Mouse (Mus musculus): ENCODE measurements around the gene Meis1. TPM values are rescaled to one million over a fixed set of nuclear protein-coding genes. Genes with fewer than 3 reads are reported as not detected.

Gene Meis1
- polyA plus RNA-seq, 1 experiment from 2014 or later = 189 TPM

DNA sequence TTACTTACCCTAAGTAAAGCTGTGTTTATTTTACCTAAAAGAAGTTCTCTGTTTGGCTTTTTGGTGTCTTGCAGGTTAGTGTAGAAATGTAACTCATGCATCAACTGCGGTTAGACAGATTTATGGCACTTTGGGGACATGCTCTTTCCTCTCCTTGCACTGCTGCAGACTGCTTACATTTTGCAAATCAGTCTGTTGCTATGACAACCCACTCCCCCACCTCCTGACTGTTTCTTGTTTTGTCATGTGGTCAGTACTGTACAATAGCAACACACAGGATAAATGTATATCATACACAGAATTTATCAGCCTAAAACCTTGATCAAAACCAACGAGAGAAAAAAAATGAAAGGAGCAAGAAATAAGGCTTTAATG lies 135.3 kb downstream of the Meis1 start:
- 16% methylated on average over 2 of the region's 2 CpGs for WGBS
- peak; percentile 78 for DNase-seq (ENCODE audit: low spot score)
- Histone ChIP-seq H3K4me1 (ENCODE audit: control insufficient read depth, insufficient read depth, low read length) (peaks cover 60% of the 10 kb centered on the region), H3K9me3 (ENCODE audit: control insufficient read depth, low read length) (no peaks in the 10 kb centered on the region), H3K4me3 (ENCODE audit: low read depth, low read length) (no peak overlapping the region), H3K9ac (ENCODE audit: low read length) (peak overlapping the region; percentile 42; the same call in 1 of the 2 replicates), H3K27ac (ENCODE audit: low read depth, low read length) (peak overlapping the region; percentile 93), H3K27me3 (ENCODE audit: control insufficient read depth, insufficient read depth, low read length) (no peaks in the 10 kb centered on the region), H3K4me2 (ENCODE audit: low read depth) (peak overlapping the region; percentile 9; the same call in 1 of the 2 replicates), H3K36me3 (ENCODE audit: control insufficient read depth, insufficient read depth, low read length) (no peaks in the 10 kb centered on the region)
- peak; percentile 91 for ATAC-seq (ENCODE audit: insufficient read depth, low FRiP score, low TSS enrichment)

DNA sequence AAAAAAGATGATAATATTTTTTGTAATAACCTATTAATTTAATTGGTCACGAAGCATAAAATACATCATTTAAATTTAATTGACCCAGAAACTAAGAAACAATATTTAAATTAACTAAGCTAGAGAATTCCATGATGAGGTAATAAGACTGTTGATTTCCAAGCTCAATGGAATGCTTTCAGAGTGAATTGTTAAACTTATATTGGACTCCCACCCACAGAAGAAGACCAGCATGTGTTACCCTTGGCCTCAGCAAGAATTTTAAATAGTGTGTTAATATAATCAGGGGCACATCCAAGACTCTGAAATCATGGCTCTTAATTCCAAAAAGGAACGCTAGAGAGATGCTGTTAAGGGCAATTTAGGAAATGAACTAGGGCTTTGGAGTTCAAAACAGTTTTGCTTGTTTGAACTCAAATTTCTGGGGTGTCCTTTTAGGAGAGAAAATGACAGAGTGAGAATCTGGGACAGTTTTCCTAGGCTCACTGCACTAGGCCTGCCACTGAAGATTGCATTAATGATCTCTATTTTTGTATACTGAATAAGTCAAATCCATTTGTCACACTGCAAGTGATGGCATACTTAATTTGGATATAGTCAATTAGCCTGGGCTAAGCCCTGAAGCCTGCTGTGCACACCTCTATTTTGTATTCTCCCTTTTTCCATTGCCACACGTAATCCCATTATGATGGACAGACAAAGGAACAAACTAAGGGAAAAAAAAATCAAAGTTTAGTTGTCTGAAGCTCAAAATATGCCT lies 135.9 kb downstream of the Meis1 start:
- H3K4me2 ChIP-seq (ENCODE audit: low read depth) = 0 out of 2 replicates have a peak overlapping the region, but pooled peaks have one; percentile 17
- peaks cover 60% of the 10 kb centered on the region for H3K4me1 ChIP-seq (ENCODE audit: control insufficient read depth, insufficient read depth, low read length)
- ATAC-seq (ENCODE audit: insufficient read depth, low FRiP score, low TSS enrichment) (peak; percentile 32), DNase-seq (ENCODE audit: low spot score) (no peak)
- no peaks in the 10 kb centered on the region for H3K27me3 ChIP-seq (ENCODE audit: control insufficient read depth, insufficient read depth, low read length)
- no peak overlapping the region for H3K4me3 ChIP-seq (ENCODE audit: low read depth, low read length)
- H3K9me3 ChIP-seq (ENCODE audit: control insufficient read depth, low read length) = no peaks in the 10 kb centered on the region
- WGBS = 27% methylated on average over 3 of the region's 3 CpGs
- no peak overlapping the region for H3K9ac ChIP-seq (ENCODE audit: low read length)
- H3K36me3 ChIP-seq (ENCODE audit: control insufficient read depth, insufficient read depth, low read length) = no peaks in the 10 kb centered on the region
- peak overlapping the region; percentile 93 for H3K27ac ChIP-seq (ENCODE audit: low read depth, low read length)

DNA sequence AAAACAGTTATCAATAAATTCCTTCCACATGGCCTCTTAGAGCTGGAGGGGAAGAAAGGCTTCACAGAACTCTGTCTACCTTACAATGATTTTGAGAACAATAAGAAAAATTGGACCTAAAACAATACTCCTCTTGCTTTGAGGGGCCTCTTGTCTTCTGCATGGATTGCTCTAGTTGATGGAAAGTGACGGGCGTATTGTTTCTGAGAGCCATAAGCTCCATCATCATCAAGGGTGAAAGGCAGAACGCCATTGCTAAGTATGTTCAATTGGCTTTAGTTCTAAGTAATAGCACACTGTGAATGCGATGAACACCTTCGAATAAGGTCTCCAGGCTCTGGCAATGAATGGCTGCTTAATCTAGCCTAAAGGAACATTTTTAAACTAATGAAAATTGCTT lies 136.5 kb downstream of the Meis1 start:
- WGBS = 48% methylated on average over 5 of the region's 5 CpGs
- H3K27ac ChIP-seq (ENCODE audit: low read depth, low read length) = 0 out of 2 replicates have a peak overlapping the region, but pooled peaks have one; percentile 9

DNA sequence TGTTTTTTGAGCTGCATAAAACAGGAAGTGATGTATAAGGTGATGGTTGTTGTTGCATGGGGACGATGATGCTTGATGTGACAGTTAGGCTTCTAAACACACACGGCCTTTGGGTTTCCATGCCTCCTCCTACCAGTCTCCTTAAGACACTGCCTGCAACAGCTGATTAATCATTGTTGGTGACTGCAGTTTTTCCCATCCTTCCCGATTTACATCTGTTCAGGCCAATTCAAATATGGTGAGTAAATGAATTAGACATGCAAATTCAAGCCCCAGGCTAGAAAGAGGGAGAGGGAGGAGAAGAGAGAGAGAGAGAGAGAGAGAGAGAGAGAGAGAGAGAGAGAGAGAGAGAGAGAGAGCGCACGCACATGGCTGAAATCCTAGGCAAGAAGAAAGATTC lies 138.0 kb downstream of the Meis1 start:
- Histone ChIP-seq H3K4me3 (ENCODE audit: low read depth, low read length) (no peak overlapping the region), H3K9ac (ENCODE audit: low read length) (no peak overlapping the region), H3K27ac (ENCODE audit: low read depth, low read length) (0 out of 2 replicates have a peak overlapping the region, but pooled peaks have one; percentile 29), H3K36me3 (ENCODE audit: control insufficient read depth, insufficient read depth, low read length) (no peaks in the 10 kb centered on the region), H3K27me3 (ENCODE audit: control insufficient read depth, insufficient read depth, low read length) (no peaks in the 10 kb centered on the region), H3K9me3 (ENCODE audit: control insufficient read depth, low read length) (no peaks in the 10 kb centered on the region), H3K4me2 (ENCODE audit: low read depth) (no peak overlapping the region), H3K4me1 (ENCODE audit: control insufficient read depth, insufficient read depth, low read length) (peaks cover 63% of the 10 kb centered on the region)
- ATAC-seq (ENCODE audit: insufficient read depth, low FRiP score, low TSS enrichment) (no peak), DNase-seq (ENCODE audit: low spot score) (peak; percentile 32)
- 33% methylated on average over 5 of the region's 5 CpGs for WGBS

More for the DNA sequence above, 136.5 kb downstream of the Meis1 start:
- Histone ChIP-seq H3K27me3 (ENCODE audit: control insufficient read depth, insufficient read depth, low read length) (no peaks in the 10 kb centered on the region), H3K4me2 (ENCODE audit: low read depth) (no peak overlapping the region), H3K9ac (ENCODE audit: low read length) (no peak overlapping the region), H3K4me3 (ENCODE audit: low read depth, low read length) (no peak overlapping the region), H3K9me3 (ENCODE audit: control insufficient read depth, low read length) (no peaks in the 10 kb centered on the region), H3K36me3 (ENCODE audit: control insufficient read depth, insufficient read depth, low read length) (no peaks in the 10 kb centered on the region), H3K4me1 (ENCODE audit: control insufficient read depth, insufficient read depth, low read length) (peaks cover 57% of the 10 kb centered on the region)
- ATAC-seq (ENCODE audit: insufficient read depth, low FRiP score, low TSS enrichment) = no peak
- DNase-seq (ENCODE audit: low spot score) = peak; percentile 20

DNA sequence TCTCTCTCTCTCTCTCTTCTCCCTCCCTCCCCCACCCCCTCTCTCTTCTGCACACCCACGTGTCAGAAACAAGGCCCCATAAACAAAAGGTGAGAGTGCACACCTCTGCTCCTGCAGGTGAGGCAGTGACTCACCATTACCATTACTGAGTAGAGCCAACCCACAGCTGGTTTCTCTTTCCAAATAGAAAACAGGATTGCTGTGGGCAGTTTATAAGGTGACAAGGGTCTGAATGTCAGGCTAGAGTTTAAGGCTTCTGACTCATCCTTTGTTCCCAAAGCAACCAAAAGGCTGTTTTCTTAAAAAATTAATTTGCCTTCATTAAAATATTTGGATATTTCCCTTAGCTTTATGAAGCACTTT lies 139.3 kb downstream of the Meis1 start:
- no peaks in the 10 kb centered on the region for H3K27me3 ChIP-seq (ENCODE audit: control insufficient read depth, insufficient read depth, low read length)

DNA sequence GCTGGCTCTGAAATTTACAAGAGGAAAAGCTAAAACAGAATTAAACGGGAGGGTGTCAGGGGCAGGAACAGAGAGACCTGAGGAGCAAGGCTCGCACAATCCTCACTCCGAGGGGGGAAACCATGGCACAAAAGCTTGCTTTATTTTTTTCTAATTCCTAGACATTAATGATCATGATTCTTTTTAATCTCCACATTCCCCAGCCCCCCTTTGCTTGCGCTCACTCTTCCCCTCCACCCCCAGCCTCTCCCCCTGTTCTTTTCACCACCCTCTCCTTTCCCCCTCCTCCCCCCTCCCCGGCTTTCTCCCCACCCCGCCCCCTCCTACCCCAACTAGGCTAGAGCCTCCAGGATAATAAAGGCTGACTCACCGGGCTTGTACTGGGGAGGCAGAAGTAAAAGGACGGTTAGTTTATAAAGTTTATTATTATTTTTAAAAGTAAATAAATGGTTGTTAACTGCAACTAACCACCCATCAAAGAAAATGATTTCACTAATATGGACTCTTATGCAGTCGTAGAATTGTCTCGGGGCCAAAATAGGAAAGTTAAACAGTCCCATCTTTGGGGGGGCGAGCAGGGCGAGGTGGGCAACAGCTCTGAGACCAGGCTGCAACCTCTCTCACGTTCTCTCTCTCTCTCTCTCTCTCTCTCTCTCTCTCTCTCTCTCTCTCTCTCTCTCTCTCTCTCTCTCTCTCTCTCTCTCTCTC lies 139.9 kb downstream of the Meis1 start:
- peak overlapping the region; percentile 36 for H3K4me3 ChIP-seq (ENCODE audit: low read depth, low read length)
- no peaks in the 10 kb centered on the region for H3K36me3 ChIP-seq (ENCODE audit: control insufficient read depth, insufficient read depth, low read length)
- H3K27me3 ChIP-seq (ENCODE audit: control insufficient read depth, insufficient read depth, low read length) = no peaks in the 10 kb centered on the region
- H3K27ac ChIP-seq (ENCODE audit: low read depth, low read length) = peak overlapping the region; percentile 97
- DNase-seq (ENCODE audit: low spot score) (peak; percentile 63), ATAC-seq (ENCODE audit: insufficient read depth, low FRiP score, low TSS enrichment) (no peak)
- H3K9me3 ChIP-seq (ENCODE audit: control insufficient read depth, low read length) = no peaks in the 10 kb centered on the region
- peaks cover 62% of the 10 kb centered on the region for H3K4me1 ChIP-seq (ENCODE audit: control insufficient read depth, insufficient read depth, low read length)
- peak overlapping the region; percentile 67 for H3K4me2 ChIP-seq (ENCODE audit: low read depth)
- peak overlapping the region; percentile 60 for H3K9ac ChIP-seq (ENCODE audit: low read length)
- WGBS = under 1% methylated on average over 13 of the region's 13 CpGs

More for the DNA sequence above, 139.3 kb downstream of the Meis1 start:
- DNase-seq (ENCODE audit: low spot score) = no peak
- Histone ChIP-seq H3K4me3 (ENCODE audit: low read depth, low read length) (no peak overlapping the region), H3K4me2 (ENCODE audit: low read depth) (peak overlapping the region; percentile 67), H3K9ac (ENCODE audit: low read length) (no peak overlapping the region), H3K9me3 (ENCODE audit: control insufficient read depth, low read length) (no peaks in the 10 kb centered on the region), H3K4me1 (ENCODE audit: control insufficient read depth, insufficient read depth, low read length) (peaks cover 62% of the 10 kb centered on the region), H3K36me3 (ENCODE audit: control insufficient read depth, insufficient read depth, low read length) (no peaks in the 10 kb centered on the region), H3K27ac (ENCODE audit: low read depth, low read length) (peak overlapping the region; percentile 97)
- WGBS = 0% methylated on average over 1 of the region's 1 CpGs
- ATAC-seq (ENCODE audit: insufficient read depth, low FRiP score, low TSS enrichment) = no peak

DNA sequence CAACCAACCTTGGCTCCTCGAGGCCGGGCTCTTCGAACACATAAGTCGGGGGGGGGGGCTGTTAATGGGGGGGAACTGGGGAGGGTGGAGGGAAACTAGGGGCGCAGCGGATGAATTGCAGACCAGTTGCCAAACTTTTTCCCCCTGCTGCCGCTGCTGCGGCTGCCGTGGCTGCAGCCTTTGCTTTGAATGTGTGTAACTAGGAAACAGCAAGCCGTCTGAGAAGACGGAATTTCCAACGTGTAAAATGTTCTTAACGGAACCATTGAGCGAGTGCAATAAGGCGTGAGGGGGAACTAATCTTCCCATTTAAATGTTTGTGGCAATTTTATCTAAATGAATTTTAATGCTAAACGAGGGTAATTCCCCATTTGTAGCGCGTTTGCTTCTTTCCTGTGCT lies 140.8 kb downstream of the Meis1 start:
- Histone ChIP-seq H3K9ac (ENCODE audit: low read length) (peak overlapping the region; percentile 60), H3K9me3 (ENCODE audit: control insufficient read depth, low read length) (no peaks in the 10 kb centered on the region), H3K4me1 (ENCODE audit: control insufficient read depth, insufficient read depth, low read length) (peaks cover 59% of the 10 kb centered on the region), H3K36me3 (ENCODE audit: control insufficient read depth, insufficient read depth, low read length) (no peaks in the 10 kb centered on the region), H3K4me2 (ENCODE audit: low read depth) (peak overlapping the region; percentile 67), H3K27ac (ENCODE audit: low read depth, low read length) (peak overlapping the region; percentile 97), H3K27me3 (ENCODE audit: control insufficient read depth, insufficient read depth, low read length) (no peaks in the 10 kb centered on the region), H3K4me3 (ENCODE audit: low read depth, low read length) (peak overlapping the region; percentile 36)
- ATAC-seq (ENCODE audit: insufficient read depth, low FRiP score, low TSS enrichment) (peak; percentile 39), DNase-seq (ENCODE audit: low spot score) (peak; percentile 81)
- under 1% methylated on average over 18 of the region's 18 CpGs for WGBS

DNA sequence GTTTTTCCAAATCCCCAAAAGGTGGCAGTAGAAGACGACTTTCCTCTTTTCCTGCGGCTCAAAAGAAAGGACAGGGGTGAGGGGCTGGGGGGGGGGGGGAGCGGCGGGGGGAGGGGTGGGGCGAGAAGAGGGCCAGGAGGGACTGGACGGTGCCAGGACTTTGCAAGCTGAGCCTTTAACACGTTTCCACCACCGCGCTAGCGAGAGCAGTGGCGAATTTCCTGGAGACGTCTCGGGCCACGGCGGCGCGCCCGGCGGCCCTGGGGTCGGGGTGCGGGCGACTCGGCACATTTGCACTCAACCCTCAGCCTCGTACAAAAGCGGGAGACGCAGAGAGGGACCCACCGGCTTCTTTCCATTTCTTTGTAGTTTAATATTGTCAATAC lies 141.2 kb downstream of the Meis1 start:
- DNase-seq (ENCODE audit: low spot score) (peak; percentile 88), ATAC-seq (ENCODE audit: insufficient read depth, low FRiP score, low TSS enrichment) (peak; percentile 69)
- Histone ChIP-seq H3K4me3 (ENCODE audit: low read depth, low read length) (peak overlapping the region; percentile 36), H3K36me3 (ENCODE audit: control insufficient read depth, insufficient read depth, low read length) (no peaks in the 10 kb centered on the region), H3K4me2 (ENCODE audit: low read depth) (peak overlapping the region; percentile 67), H3K9me3 (ENCODE audit: control insufficient read depth, low read length) (no peaks in the 10 kb centered on the region), H3K27ac (ENCODE audit: low read depth, low read length) (peak overlapping the region; percentile 97), H3K27me3 (ENCODE audit: control insufficient read depth, insufficient read depth, low read length) (no peaks in the 10 kb centered on the region), H3K9ac (ENCODE audit: low read length) (peak overlapping the region; percentile 60), H3K4me1 (ENCODE audit: control insufficient read depth, insufficient read depth, low read length) (peaks cover 55% of the 10 kb centered on the region)
- whole genome bisulfite sequencing = under 1% methylated on average over 24 of the region's 27 CpGs
